Mouse (Mus musculus) forelimb bud, embryonic 11.5 days (tissue): ENCODE results near the gene Pts.
A peak's percentile ranks its signal among the peaks of the same experiment; 100 is the strongest.

Experiments
- DNase-seq: peaks from one replicate; pipeline ENCODE4 v3.0.0-alpha.2; 2012; ENCODE audit warnings: low read depth, low spot score

Gene Pts

GRCm38 (mm10) chr9:50491531-50492045, 36.9 kb downstream of the Pts start:
- DNase-seq, result no peak

- DNase-seq, result no peak
Observed at GRCm38 (mm10) chr9:50490836-50491235, 37.7 kb downstream of the Pts start.

- DNase-seq, result peak; percentile 21
Observed at GRCm38 (mm10) chr9:50485521-50485920, 43.0 kb downstream of the Pts start.

- no peak for DNase-seq
Observed at GRCm38 (mm10) chr9:50482743-50483142, 45.8 kb downstream of the Pts start.

GRCm38 (mm10) chr9:50479476-50479875, 49.0 kb downstream of the Pts start:
- peak; percentile 18 for DNase-seq

- DNase-seq, result no peak
Observed at GRCm38 (mm10) chr9:50478826-50479225, 49.7 kb downstream of the Pts start.

- DNase-seq, result no peak
Observed at GRCm38 (mm10) chr9:50477270-50477669, 51.3 kb downstream of the Pts start.

- DNase-seq, result no peak
Observed at GRCm38 (mm10) chr9:50476651-50477050, 51.9 kb downstream of the Pts start.

GRCm38 (mm10) chr9:50475745-50476144, 52.8 kb downstream of the Pts start:
- no peak for DNase-seq

GRCm38 (mm10) chr9:50475318-50475717, 53.2 kb downstream of the Pts start:
- DNase-seq, result no peak
